Mouse (Mus musculus): ENCODE data around the gene Mta1.

- TF ChIP-seq POLR2A (IDR thresholded peaks at IDR 0.05; ENCODE audit: borderline replicate concordance, extremely low read depth, low read depth, low read length): no peak
- TF ChIP-seq CTCF (IDR thresholded peaks at IDR 0.05; ENCODE audit: insufficient read depth, low read length): no peak
Observed at GRCm38 (mm10) chr12:113157521-113157920, 59.4 kb downstream of the Mta1 start.

All from lung, adult 2 months (tissue).